Mouse (Mus musculus): ENCODE data around the gene Slc6a9. TPM values are rescaled to one million over a fixed set of nuclear protein-coding genes. Genes with fewer than 3 reads are reported as not detected.

Gene Slc6a9
- total and polyA plus RNA-seq, 2 experiments from 2014 or later: 79.7 to 132 TPM

- 60% methylated on average over 3 of the region's 3 CpGs for WGBS
- Histone ChIP-seq H3K27ac (peak overlapping the region; percentile 41; the same call in 1 of the 2 replicates), H3K4me1 (ENCODE audit: insufficient read depth, low read length) (peaks cover 18% of the 10 kb centered on the region; the same call in 1 of the 2 replicates), H3K9me3 (ENCODE audit: low read length) (no peaks in the 10 kb centered on the region), H3K27me3 (ENCODE audit: insufficient read depth, low read length) (no peaks in the 10 kb centered on the region), H3K9ac (replicated peaks; ENCODE audit: low read length) (no peak overlapping the region), H3K4me2 (ENCODE audit: low read depth, low read length) (no peak overlapping the region), H3K4me3 (ENCODE audit: low read length) (no peak overlapping the region), H3K36me3 (ENCODE audit: insufficient read depth, low read length) (0 out of 2 replicates have a peak, but pooled peaks cover under 1% of the 10 kb centered on the region)
- DNase-seq (ENCODE audit: low spot score): peak; percentile 72
- peak; percentile 71 for TF ChIP-seq CTCF (IDR thresholded peaks at IDR 0.05; ENCODE audit: low read depth)
- ATAC-seq: peak; percentile 33; the same call in 1 of the 2 replicates
Observed at GRCm38 (mm10) chr4:117858794-117859193, 24.5 kb downstream of the Slc6a9 start.

DNA sequence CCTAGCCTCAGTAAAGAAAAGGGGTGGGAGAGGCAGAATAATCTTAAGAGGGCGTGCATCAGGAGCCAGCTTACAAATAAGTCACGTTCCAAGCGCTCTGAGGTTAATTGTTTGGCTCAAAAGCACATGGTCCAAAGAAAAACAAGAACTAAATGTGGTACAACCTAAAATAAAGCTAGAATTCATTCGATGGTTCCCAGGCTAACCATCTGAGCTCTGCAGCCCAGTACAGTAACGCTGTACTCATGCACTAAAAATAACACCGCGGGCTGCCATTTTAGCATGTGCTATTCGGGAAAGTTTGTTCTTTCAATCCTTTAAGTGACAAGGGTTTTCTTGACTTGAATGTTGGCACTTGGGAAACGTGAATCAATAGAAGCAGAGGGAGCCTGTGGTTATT, 26.3 kb downstream of the Slc6a9 start:
- Histone ChIP-seq H3K4me3 (ENCODE audit: low read length) (no peak overlapping the region), H3K4me1 (ENCODE audit: insufficient read depth, low read length) (peaks cover 11% of the 10 kb centered on the region; the same call in 1 of the 2 replicates), H3K4me2 (ENCODE audit: low read depth, low read length) (no peak overlapping the region), H3K9ac (replicated peaks; ENCODE audit: low read length) (no peak overlapping the region), H3K27me3 (ENCODE audit: insufficient read depth, low read length) (no peaks in the 10 kb centered on the region), H3K27ac (no peak overlapping the region), H3K9me3 (ENCODE audit: low read length) (no peaks in the 10 kb centered on the region), H3K36me3 (ENCODE audit: insufficient read depth, low read length) (0 out of 2 replicates have a peak, but pooled peaks cover 3% of the 10 kb centered on the region)
- no peak for TF ChIP-seq CTCF (IDR thresholded peaks at IDR 0.05; ENCODE audit: low read depth)
- 77% methylated on average over 9 of the region's 9 CpGs for WGBS
- DNase-seq (ENCODE audit: low spot score) (no peak), ATAC-seq (no peak)

DNA sequence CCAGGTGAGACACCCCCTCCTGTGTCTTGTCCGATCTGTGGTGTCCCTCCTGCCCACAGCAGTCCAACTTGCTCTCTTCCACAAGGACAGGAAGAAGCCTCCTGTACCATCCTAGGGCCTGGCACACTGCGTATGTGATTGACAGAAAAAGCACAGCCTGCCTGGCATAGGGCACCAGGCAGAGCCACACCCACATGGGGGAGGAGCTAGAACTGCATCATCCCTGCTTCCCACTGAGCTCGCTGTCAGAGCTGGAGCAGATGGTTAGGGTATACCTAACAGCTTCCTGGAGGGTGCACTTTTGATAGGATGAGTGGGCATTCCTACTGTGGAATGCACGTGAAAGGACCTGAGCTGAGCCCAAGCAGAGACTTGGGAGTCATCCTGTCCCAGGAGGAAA, 28.5 kb downstream of the Slc6a9 start:
- H3K4me3 ChIP-seq (ENCODE audit: low read length): no peak overlapping the region
- no peaks in the 10 kb centered on the region for H3K9me3 ChIP-seq (ENCODE audit: low read length)
- ATAC-seq: peak; percentile 80
- no peak for TF ChIP-seq CTCF (IDR thresholded peaks at IDR 0.05; ENCODE audit: low read depth)
- H3K36me3 ChIP-seq (ENCODE audit: insufficient read depth, low read length): 0 out of 2 replicates have a peak, but pooled peaks cover 3% of the 10 kb centered on the region
- peaks cover 11% of the 10 kb centered on the region; the same call in 1 of the 2 replicates for H3K4me1 ChIP-seq (ENCODE audit: insufficient read depth, low read length)
- no peak overlapping the region for H3K27ac ChIP-seq
- H3K27me3 ChIP-seq (ENCODE audit: insufficient read depth, low read length): no peaks in the 10 kb centered on the region
- H3K9ac ChIP-seq (replicated peaks; ENCODE audit: low read length): no peak overlapping the region
- DNase-seq (ENCODE audit: low spot score): peak; percentile 73
- H3K4me2 ChIP-seq (ENCODE audit: low read depth, low read length): no peak overlapping the region
- WGBS: 33% methylated on average over 4 of the region's 4 CpGs

- no peak for TF ChIP-seq CTCF (IDR thresholded peaks at IDR 0.05; ENCODE audit: low read depth)
- no peak overlapping the region for H3K4me3 ChIP-seq (ENCODE audit: low read length)
- no peaks in the 10 kb centered on the region for H3K27me3 ChIP-seq (ENCODE audit: insufficient read depth, low read length)
- WGBS: 44% methylated on average over 9 of the region's 9 CpGs
- 0 out of 2 replicates have a peak, but pooled peaks cover 3% of the 10 kb centered on the region for H3K36me3 ChIP-seq (ENCODE audit: insufficient read depth, low read length)
- peak overlapping the region; percentile 26; the same call in 1 of the 2 replicates for H3K27ac ChIP-seq
- peak; percentile 33; the same call in 1 of the 2 replicates for ATAC-seq
- no peak overlapping the region for H3K9ac ChIP-seq (replicated peaks; ENCODE audit: low read length)
- no peaks in the 10 kb centered on the region for H3K4me1 ChIP-seq (ENCODE audit: insufficient read depth, low read length)
- no peaks in the 10 kb centered on the region for H3K9me3 ChIP-seq (ENCODE audit: low read length)
- DNase-seq (ENCODE audit: low spot score): peak; percentile 75
- H3K4me2 ChIP-seq (ENCODE audit: low read depth, low read length): no peak overlapping the region
Observed at GRCm38 (mm10) chr4:117866083-117866482, 31.8 kb downstream of the Slc6a9 start.

DNA sequence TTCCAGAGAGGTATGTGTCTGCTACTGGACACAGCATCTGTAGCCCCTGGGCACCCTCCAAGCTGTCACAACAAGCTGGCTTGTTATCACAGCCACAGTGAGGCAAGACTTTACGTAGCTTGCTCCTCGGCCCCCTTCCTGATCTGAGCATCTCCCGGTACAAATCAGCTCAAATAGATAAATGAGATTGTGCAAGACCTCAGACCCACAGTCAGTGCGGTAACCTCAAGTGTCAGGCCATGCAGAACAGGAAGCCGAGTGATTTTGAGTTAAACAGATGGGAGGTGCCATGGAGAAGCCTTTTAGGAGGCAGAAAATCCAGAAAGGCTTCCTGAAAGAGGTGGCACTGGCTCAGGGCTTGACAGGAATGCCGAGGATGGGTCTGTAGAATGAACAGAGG, 32.7 kb downstream of the Slc6a9 start:
- H3K27ac ChIP-seq: no peak overlapping the region
- no peaks in the 10 kb centered on the region for H3K9me3 ChIP-seq (ENCODE audit: low read length)
- H3K4me3 ChIP-seq (ENCODE audit: low read length): no peak overlapping the region
- H3K4me2 ChIP-seq (ENCODE audit: low read depth, low read length): no peak overlapping the region
- no peak overlapping the region for H3K9ac ChIP-seq (replicated peaks; ENCODE audit: low read length)
- H3K36me3 ChIP-seq (ENCODE audit: insufficient read depth, low read length): 0 out of 2 replicates have a peak, but pooled peaks cover 3% of the 10 kb centered on the region
- H3K27me3 ChIP-seq (ENCODE audit: insufficient read depth, low read length): no peaks in the 10 kb centered on the region
- DNase-seq (ENCODE audit: low spot score) (no peak), ATAC-seq (no peak)
- H3K4me1 ChIP-seq (ENCODE audit: insufficient read depth, low read length): no peaks in the 10 kb centered on the region
- 77% methylated on average over 6 of the region's 6 CpGs for WGBS
- no peak for TF ChIP-seq CTCF (IDR thresholded peaks at IDR 0.05; ENCODE audit: low read depth)

- no peaks in the 10 kb centered on the region for H3K4me1 ChIP-seq (ENCODE audit: insufficient read depth, low read length)
- DNase-seq (ENCODE audit: low spot score) (peak; percentile 74), ATAC-seq (no peak)
- H3K9me3 ChIP-seq (ENCODE audit: low read length): no peaks in the 10 kb centered on the region
- H3K36me3 ChIP-seq (ENCODE audit: insufficient read depth, low read length): 0 out of 2 replicates have a peak, but pooled peaks cover 3% of the 10 kb centered on the region
- H3K9ac ChIP-seq (replicated peaks; ENCODE audit: low read length): no peak overlapping the region
- H3K27me3 ChIP-seq (ENCODE audit: insufficient read depth, low read length): no peaks in the 10 kb centered on the region
- H3K4me3 ChIP-seq (ENCODE audit: low read length): no peak overlapping the region
- H3K27ac ChIP-seq: no peak overlapping the region
- WGBS: 13% methylated on average over 24 of the region's 24 CpGs
- no peak overlapping the region for H3K4me2 ChIP-seq (ENCODE audit: low read depth, low read length)
- TF ChIP-seq CTCF (IDR thresholded peaks at IDR 0.05; ENCODE audit: low read depth): peak; percentile 81
Observed at GRCm38 (mm10) chr4:117867823-117868222, 33.5 kb downstream of the Slc6a9 start.

- no peak for ATAC-seq
- Histone ChIP-seq H3K36me3 (ENCODE audit: insufficient read depth, low read length) (no peaks in the 10 kb centered on the region; the same call in 1 of the 2 replicates), H3K4me3 (ENCODE audit: low read length) (no peak overlapping the region), H3K4me1 (ENCODE audit: insufficient read depth, low read length) (no peaks in the 10 kb centered on the region), H3K9ac (replicated peaks; ENCODE audit: low read length) (no peak overlapping the region), H3K4me2 (ENCODE audit: low read depth, low read length) (no peak overlapping the region), H3K27ac (0 out of 2 replicates have a peak overlapping the region, but pooled peaks have one; percentile 20), H3K9me3 (ENCODE audit: low read length) (no peaks in the 10 kb centered on the region), H3K27me3 (ENCODE audit: insufficient read depth, low read length) (no peaks in the 10 kb centered on the region)
- no peak for DNase-seq (ENCODE audit: low spot score)
- TF ChIP-seq CTCF (IDR thresholded peaks at IDR 0.05; ENCODE audit: low read depth): no peak
- 55% methylated on average over 9 of the region's 9 CpGs for WGBS
Observed at GRCm38 (mm10) chr4:117869317-117869716, 35.0 kb downstream of the Slc6a9 start.

Measured in hindbrain, postnatal 0 days (tissue).